Mouse (Mus musculus) fibroblast of lung, adult 2 months (primary cell): ENCODE measurements around the gene Kcnma1.
A peak's percentile ranks its signal among the peaks of the same experiment; 100 is the strongest.

ENCODE experiments used
- DNase-seq: peaks from one replicate; pipeline ENCODE4 v3.0.0-alpha.2; 2011; ENCODE audit warnings: low read depth

The Kcnma1 gene

DNA sequence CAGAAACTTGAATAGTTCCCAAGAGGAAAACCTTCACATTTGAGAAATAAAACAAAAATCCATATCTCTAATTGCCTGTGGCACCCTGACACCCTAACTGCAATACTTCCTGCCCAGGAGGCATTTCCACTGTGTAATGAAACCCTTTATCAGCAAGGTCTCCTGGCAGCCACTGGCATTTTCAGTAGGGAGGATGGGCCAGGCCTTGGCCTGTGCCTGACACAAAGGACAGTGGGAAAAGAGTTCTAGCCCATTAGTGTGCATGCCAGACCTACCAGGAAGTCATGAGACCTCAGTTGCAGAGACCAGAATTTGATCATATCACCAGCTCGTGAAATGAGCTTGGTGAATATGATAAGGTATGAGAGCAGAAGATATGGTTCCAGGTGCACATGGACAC, 488.4 kb downstream of the Kcnma1 start:
- DNase-seq = no peak

- DNase-seq = peak; percentile 21
Measured at GRCm38 (mm10) chr14:23523825-23524491, 490.3 kb downstream of the Kcnma1 start.

GRCm38 (mm10) chr14:23522606-23523159, 491.6 kb downstream of the Kcnma1 start:
- DNase-seq = peak; percentile 39

DNA sequence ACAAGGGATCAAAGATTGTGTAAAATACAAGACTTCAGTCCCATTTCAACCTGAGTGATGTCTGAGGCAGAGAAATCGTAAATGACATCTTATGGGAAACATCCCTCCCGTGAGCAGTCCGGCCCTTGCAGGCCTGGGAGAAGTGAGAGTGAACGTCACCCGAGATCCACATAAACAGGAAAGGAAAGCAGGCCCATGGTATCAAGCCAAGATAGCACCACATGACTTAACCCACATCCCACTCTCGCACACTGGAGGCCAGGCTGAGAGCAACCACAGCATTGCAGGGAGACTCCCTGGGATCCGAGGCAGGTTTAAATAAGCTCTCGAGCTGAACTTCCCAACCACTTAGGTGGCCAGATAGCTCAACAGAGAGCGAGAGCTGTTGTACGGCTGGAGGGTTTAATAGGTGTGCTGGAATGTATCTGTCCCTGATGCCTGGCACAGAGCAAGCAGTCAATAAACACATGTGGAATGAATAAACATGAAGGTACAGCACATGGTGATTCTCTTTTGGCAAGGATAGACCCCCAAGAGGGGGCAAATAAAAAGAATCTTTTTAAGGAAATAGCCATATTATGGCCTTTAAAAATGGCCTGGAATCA, 493.1 kb downstream of the Kcnma1 start:
- no peak for DNase-seq

GRCm38 (mm10) chr14:23517374-23517773, 496.9 kb downstream of the Kcnma1 start:
- no peak for DNase-seq

DNA sequence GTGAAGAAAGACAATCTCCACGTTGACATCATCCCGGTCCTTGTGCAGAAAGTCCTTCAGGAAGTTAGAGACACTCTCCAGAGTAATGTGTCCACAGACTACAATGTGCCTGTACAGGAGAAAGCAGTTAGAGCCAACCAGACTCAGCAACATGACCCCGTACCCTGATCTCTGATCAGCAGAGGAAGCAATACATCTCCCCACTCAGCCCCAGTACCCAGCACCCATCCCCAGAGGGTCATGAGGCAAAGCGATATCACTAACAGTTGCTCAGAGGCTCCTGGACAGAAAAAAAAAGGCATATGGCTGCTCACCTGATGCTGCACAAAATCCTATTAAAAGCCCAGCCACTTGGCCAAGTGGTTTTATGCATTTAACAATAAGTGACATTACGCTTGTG, 504.5 kb downstream of the Kcnma1 start:
- no peak for DNase-seq

GRCm38 (mm10) chr14:23502236-23502790, 512.0 kb downstream of the Kcnma1 start:
- no peak for DNase-seq

DNA sequence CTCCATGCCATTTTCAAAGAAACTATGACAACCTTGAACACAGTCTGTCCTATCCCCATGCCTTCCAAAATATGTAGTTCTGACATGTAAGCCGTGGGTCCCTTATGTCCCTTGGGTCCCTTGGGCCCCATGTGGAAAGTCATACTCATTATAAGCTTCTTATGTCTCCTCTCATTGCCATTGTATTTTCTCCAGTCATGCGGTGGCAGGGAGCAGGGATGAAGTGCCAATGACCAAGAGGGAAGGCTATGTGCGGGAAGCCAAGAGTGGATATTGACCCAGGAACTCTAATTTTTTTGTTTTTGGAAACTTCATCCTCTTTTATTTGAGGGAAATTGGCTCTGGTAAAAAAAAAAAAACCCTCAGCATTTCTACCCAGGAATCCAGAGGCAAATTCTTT, 517.5 kb downstream of the Kcnma1 start:
- no peak for DNase-seq

DNA sequence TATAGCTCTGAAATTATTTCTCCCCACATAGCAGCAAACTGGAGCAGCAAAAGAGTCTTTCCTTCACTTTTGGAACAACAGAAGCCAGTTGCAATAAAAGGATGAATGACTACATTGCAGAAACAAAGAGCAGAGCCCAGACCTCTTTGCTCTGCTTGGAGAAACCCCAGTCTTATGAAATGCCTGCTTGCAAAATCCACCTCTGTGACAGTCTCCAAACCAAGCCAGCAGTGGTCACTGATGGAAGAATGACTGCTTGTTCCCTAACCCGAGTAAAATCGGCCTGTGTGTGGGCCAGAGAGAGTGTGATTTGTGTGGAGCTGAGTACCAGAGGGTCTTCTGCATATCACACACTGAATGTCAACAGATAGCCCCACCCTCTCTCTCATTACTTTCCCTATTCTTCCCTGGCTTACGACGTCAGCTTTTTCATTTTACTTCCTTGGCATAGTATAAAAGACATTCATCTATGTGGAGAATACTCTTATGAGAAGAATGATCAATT, 518.0 kb downstream of the Kcnma1 start:
- no peak for DNase-seq

GRCm38 (mm10) chr14:23494496-23494800, 519.8 kb downstream of the Kcnma1 start:
- peak; percentile 77 for DNase-seq

GRCm38 (mm10) chr14:23493750-23494495, 520.4 kb downstream of the Kcnma1 start:
- DNase-seq = no peak

GRCm38 (mm10) chr14:23492581-23493360, 521.5 kb downstream of the Kcnma1 start:
- DNase-seq = no peak

- no peak for DNase-seq
Measured at GRCm38 (mm10) chr14:23491359-23491758, 522.9 kb downstream of the Kcnma1 start.

DNA sequence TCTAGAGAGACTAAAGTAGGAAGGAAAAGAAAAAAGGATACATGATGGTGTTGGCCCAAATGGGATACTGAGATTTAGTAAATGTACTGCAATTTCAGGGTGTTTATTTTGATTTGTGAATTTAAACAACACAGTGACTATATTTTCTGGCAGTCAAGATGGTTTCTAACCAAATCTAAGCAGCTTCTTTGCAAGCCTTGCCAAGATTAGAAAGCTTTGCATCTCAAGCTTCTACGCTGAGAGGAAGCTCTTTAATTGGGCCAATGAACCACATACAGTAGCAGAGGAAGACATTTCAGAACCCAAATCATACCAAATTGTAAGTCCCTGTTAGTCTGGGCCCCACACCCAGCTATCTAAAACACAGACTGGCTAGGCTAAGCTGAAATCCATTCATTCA, 527.6 kb downstream of the Kcnma1 start:
- DNase-seq = no peak

DNA sequence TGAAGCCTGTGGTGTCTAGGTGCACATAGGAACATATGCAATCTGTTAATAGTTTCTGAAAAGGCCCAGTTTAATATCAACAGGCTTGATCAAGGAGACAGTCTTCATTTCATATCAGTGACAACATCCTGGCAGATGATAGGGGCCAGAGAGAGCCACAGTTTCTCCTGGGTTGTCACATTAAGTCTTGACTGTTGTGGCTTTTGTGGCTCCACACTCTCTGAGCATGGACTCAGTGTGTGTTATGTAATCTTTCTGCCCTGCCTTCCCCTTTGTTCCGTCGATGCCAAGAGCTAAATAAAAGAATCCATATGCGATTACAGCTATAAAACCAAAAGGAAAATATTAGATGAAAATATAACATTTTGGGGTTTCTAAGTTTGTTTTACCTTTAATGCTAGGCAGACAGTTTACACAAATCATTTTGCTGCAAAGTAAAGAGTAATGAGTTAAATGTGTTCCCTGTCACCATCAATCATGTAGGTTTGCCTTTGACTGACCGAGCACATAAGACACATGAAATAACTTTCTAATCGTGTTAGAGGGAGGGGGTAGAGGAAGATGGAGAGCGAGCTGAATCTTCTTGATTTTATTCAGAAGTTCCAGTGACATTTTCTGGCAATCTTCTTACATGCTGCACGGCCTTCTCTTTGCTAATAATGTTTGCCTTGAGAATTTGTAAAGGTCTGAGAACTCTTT, 528.3 kb downstream of the Kcnma1 start:
- no peak for DNase-seq

DNA sequence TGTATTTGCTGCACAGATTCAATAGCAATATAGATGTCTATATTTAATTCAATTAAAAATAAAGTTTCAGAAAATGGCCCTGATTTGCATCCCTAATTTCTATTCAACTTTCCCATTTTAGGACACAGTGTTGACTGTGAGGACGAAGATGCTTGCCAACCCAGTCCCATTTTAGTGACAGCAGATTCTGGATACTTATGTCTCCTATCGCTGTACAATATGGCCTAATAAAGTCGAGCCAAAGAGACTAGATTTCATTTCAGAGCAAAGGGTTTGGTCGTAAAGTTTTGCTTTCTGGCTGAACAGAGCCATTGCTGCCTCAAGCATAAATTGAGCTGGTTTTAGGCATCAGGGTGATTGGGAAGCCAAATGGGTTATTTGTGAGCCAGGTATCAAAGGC, 539.2 kb downstream of the Kcnma1 start:
- no peak for DNase-seq

GRCm38 (mm10) chr14:23470071-23470470, 544.2 kb downstream of the Kcnma1 start:
- DNase-seq = no peak

- no peak for DNase-seq
Measured at GRCm38 (mm10) chr14:23465135-23465534, 549.2 kb downstream of the Kcnma1 start.

DNA sequence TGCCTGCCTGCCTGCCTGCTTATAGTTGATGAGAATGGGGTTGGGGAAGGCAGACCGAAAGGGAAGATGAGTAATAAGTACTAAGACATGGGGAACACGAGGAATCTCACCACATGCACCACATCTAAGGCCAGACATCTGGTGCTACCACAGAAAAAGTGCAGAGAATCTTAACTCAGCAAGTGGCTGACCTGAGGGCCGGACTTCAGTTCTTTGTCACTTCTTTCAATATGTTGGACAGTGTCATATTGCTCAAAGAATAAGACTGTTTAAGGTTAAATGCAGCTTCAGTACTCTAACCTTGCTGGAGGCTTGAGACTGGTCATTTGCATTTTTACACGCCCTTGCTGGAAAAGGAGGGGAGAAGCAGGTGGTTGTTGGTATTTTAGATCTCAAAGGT, 555.7 kb downstream of the Kcnma1 start:
- DNase-seq = no peak

DNA sequence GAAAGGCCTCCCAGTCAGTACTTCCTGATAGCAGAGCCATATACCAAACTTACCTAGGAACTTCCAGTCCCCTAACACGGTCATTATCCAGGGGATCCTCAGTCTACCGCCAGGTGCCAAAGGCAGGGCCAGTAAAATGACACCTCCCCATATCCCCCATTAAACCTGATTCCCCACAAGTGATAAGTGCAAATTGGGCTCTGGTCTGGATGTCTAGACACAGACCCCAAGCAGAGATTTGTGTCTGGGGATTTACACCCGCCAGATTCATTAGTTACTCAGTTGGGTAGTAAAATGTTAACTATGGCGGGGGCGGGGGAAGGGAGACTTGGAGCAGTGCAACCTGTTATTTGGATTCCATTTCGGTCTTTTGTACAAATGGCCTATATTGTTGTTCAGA, 562.6 kb downstream of the Kcnma1 start:
- no peak for DNase-seq

DNA sequence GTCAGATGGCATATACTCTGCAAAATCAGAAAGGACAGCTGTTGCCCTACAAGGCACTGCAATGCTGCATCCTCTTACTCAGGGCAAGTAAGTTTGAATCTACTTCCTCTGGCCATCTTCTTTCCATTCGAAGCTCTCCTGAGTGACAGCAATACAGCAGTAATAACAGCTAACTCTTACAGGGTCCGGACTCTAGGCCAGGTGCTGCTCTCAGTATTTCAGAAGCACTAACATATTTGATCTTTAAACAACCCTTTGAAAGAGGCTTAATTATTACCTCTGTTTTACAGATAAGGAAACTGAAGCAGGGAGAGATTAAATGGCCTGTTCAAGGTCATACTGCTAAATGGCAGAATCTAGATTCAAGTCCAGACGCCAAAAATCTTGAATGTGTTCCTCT, 576.8 kb downstream of the Kcnma1 start:
- no peak for DNase-seq
